Mouse (Mus musculus): ENCODE measurements around the gene Ccdc85c.

GRCm38 (mm10) chr12:108176366-108176765 is 98.9 kb downstream of the Ccdc85c start:
- TF ChIP-seq CTCF (IDR thresholded peaks at IDR 0.05; ENCODE audit: low read depth) (no peak), EP300 (IDR thresholded peaks at IDR 0.05; ENCODE audit: low read depth) (no peak)
